Mouse (Mus musculus) cortical plate, adult 2 months (tissue): ENCODE measurements around the gene Gm43951. TPM values are rescaled to one million over a fixed set of nuclear protein-coding genes. Genes with fewer than 3 reads are reported as not detected.

Source experiments
- H3K27ac ChIP-seq: fragments of 200-500 bp; 2 replicates; pipeline ENCODE4 v1.5.1; 2012; ENCODE audit warnings: low read length, control low read depth, inconsistent platforms; ENCODE audit not compliant: insufficient read depth
- H3K4me1 ChIP-seq: fragments of 200-500 bp; 2 replicates; pipeline ENCODE4 v1.6.1; 2011; ENCODE audit warnings: low read length; ENCODE audit not compliant: control insufficient read depth, insufficient read depth
- H3K4me3 ChIP-seq: fragments of 200-500 bp; 2 replicates; pipeline ENCODE4 v1.5.1; 2011; ENCODE audit warnings: mild to moderate bottlenecking, low read length, control low read depth; ENCODE audit not compliant: insufficient read depth
- CTCF ChIP-seq: fragments of 200-500 bp; IDR thresholded peaks from 2 replicates; pipeline ENCODE4 v1.5.1; 2011; ENCODE audit warnings: mild to moderate bottlenecking, control low read depth, low read length; ENCODE audit not compliant: insufficient read depth; ENCODE audit errors: extremely low read depth
- POLR2A ChIP-seq: fragments of 200-500 bp; IDR thresholded peaks from 2 replicates; pipeline ENCODE4 v1.6.1; 2011; ENCODE audit warnings: mild to moderate bottlenecking, low read length, control low read depth; ENCODE audit not compliant: insufficient read depth; ENCODE audit errors: extremely low read depth
- polyA plus RNA-seq: library from polyadenylated mRNA; depleted of rRNA; stranded (reverse); fragments of >200 nt; gene quantifications from 2 replicates; pipeline ENCODE4 v1.2.3, GENCODE M21; 2012

The Gm43951 gene
- polyA plus RNA-seq, 1 experiment, result 7.0 TPM

DNA sequence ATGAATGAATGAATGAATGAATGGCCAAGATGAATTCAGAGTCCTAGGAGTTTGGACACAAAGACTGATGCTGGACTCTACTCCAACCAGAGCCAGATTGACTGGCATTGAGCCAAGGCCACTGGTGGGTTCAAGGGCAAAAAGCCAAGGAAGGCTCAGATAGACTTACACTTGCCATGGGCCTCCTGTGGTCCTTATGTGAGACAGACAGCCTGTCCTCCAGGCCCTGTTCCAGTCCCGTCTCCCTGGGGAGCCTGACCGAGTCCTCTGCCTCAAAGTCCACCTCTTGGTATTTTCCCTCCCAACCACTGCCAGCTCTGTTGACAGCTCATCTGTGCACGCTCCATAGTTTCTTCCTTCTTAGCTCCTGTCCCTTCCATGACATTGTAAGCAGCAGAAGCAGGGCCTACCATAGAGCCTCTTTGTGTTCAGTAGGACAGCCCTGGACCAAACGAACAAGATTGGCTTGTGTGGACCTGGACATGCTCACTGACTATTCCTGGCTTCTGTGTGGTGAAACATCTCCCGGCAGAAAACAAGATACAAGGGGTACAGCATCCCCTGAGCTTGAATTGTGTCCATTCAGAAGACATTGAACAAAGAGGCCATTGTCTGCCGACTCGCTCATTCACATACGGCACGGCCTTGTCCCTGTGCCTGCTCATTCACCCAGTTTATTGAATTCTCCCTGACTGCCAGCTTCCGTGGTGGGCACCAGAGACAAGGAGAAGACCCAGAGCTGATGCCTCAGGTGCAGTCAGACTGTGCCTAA, 19.6 kb upstream of the Gm43951 start:
- no peaks in the 10 kb centered on the region for H3K4me1 ChIP-seq
- TF ChIP-seq POLR2A (no peak), CTCF (no peak)
- no peak overlapping the region for H3K27ac ChIP-seq
- H3K4me3 ChIP-seq, result no peak overlapping the region

- no peak overlapping the region for H3K4me3 ChIP-seq
- peak; percentile 98 for TF ChIP-seq CTCF
- no peak for TF ChIP-seq POLR2A
- no peaks in the 10 kb centered on the region for H3K4me1 ChIP-seq
- H3K27ac ChIP-seq, result no peak overlapping the region
Measured at GRCm38 (mm10) chr11:72224865-72225264, 18.2 kb upstream of the Gm43951 start.

DNA sequence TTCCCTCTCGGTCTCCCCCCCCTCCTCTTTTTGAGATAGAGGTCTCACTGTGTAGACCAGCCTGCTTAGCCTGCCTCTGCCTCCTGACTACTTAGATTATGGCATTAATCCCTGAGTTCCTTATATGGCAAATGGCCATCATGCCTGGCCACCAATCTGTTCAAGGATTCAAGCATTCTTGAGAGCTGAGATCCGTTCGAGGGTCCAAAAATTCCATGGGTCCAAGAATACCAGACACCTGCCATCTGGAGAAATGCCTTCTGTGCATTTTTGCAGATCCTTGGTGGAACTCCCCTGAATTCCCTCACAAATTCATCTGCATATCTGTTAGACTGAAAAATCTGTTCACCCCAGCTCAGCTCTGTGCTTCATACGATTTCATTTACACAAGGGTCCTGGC, 16.8 kb upstream of the Gm43951 start:
- no peaks in the 10 kb centered on the region for H3K4me1 ChIP-seq
- H3K4me3 ChIP-seq, result no peak overlapping the region
- no peak overlapping the region for H3K27ac ChIP-seq
- TF ChIP-seq POLR2A (no peak), CTCF (no peak)

DNA sequence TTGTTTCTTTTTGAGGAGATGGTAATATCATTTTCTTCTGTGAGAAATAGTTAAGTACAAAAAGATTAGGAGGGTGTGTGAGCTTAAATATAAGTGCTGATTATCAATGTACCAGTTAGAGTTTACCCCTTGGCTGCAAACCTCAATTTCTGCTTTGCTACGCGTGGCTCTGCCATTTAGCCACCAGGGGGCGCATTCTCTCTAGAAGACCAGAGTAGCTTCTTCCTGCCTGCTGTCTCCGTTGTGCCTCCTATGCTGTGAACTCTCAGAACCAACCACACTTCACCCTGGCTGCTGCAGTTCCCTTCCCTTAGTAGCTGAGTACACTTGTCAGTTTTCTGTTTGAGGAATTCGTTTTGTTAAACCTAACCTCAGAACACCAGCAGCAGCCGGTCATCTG, 14.6 kb upstream of the Gm43951 start:
- no peak overlapping the region for H3K4me3 ChIP-seq
- no peak for TF ChIP-seq POLR2A
- peak; percentile 87 for TF ChIP-seq CTCF
- H3K4me1 ChIP-seq, result peaks cover 3% of the 10 kb centered on the region; the same call in 1 of the 2 replicates
- H3K27ac ChIP-seq, result no peak overlapping the region

DNA sequence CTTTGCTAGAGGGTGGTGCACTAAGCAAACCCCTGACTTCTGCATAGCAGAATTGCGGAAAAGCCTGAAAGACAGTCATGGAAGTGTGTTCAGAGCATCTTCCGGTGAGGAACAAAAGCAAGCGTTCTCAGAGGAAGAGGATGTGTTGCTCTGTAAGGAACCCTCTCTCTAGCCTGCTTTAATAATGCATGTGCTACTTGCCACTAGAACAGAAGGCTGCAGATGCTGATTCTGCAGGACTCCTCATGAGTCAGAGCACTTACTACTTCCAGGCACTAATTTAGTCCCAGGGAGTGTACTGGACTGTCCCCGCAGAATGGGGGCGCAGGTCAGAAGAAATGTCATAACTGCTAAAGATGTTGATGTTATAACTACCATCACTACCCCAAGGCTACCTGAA, 10.5 kb upstream of the Gm43951 start:
- Histone ChIP-seq H3K4me1 (peaks cover 3% of the 10 kb centered on the region; the same call in 1 of the 2 replicates), H3K4me3 (no peak overlapping the region), H3K27ac (no peak overlapping the region)
- no peak for TF ChIP-seq POLR2A
- TF ChIP-seq CTCF, result no peak

DNA sequence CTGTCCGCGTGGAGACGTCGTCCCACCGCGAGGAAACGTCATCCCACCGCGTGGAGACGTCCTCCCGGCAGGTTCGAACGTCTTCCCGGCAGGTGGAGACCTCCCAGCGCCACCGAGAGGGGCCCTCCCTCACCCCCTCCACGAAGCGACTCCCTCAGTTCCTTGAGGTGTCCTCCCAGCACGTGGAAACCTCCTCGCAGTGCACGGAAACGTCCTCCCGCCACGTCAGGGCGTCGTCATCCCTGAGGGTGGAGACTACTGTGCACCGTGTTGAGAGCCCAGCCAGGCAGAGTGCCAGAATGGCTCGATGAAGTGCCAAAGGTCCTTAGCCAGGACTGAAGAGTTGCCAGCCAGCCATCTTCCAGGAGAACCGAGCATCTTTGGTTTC, 8.8 kb upstream of the Gm43951 start, which contains the start of gene Med31:
Gene Med31 (minus strand): TSS at position 183 of the 388 bp plus-strand sequence.
- Histone ChIP-seq H3K4me3 (peak within 1 kb of the TSS; percentile 77), H3K4me1 (peaks cover 3% of the 10 kb centered on the region; the same call in 1 of the 2 replicates), H3K27ac (peak within 1 kb of the TSS; percentile 63)
- TF ChIP-seq CTCF (no peak), POLR2A (peak; percentile 42; the same call in 1 of the 2 replicates)

- TF ChIP-seq POLR2A, result peak; percentile 84
- TF ChIP-seq CTCF, result no peak
- H3K4me1 ChIP-seq, result peaks cover 3% of the 10 kb centered on the region; the same call in 1 of the 2 replicates
Measured at GRCm38 (mm10) chr11:72214591-72215409, 8.2 kb upstream of the Gm43951 start.

GRCm38 (mm10) chr11:72207834-72208377, 1.3 kb upstream of the Gm43951 start:
- TF ChIP-seq POLR2A (no peak), CTCF (no peak)
- H3K27ac ChIP-seq, result 0 out of 2 replicates have a peak overlapping the region, but pooled peaks have one; percentile 5
- H3K4me3 ChIP-seq, result peak overlapping the region; percentile 90
- H3K4me1 ChIP-seq, result peaks cover 4% of the 10 kb centered on the region

More at GRCm38 (mm10) chr11:72214591-72215409, 8.2 kb upstream of the Gm43951 start:
- H3K27ac ChIP-seq, result peak overlapping the region; percentile 63
- peak overlapping the region; percentile 77 for H3K4me3 ChIP-seq

GRCm38 (mm10) chr11:72207204-72207833, 679 bp upstream of the Gm43951 start, which contains the start of the genes 4933427D14Rik and Txndc17:
TSS of gene 4933427D14Rik (minus strand) at chr11:72207459.
TSS of gene Txndc17 (plus strand) at chr11:72207547.
- TF ChIP-seq POLR2A (peak; percentile 62; the same call in 1 of the 2 replicates), CTCF (no peak)
- Histone ChIP-seq H3K27ac (peak within 1 kb of the TSS; percentile 66), H3K4me1 (peaks cover 4% of the 10 kb centered on the region), H3K4me3 (peak within 1 kb of the TSS; percentile 90)
